Mouse (Mus musculus) Muller cell, postnatal 12 days (primary cell): ENCODE measurements around the gene Sp1.

Source experiments
- DNase-seq: peaks from one replicate; pipeline ENCODE4 v3.0.0-alpha.2; 2015; ENCODE audit errors: inconsistent ontology term

Sp1 gene

GRCm38 (mm10) chr15:102405489-102406195 lies at the start of gene Sp1:
Gene Sp1, plus strand, starts transcription at chr15:102406143.
- peak; percentile 100 for DNase-seq

GRCm38 (mm10) chr15:102356501-102357325 lies 49.2 kb upstream of the Sp1 start:
- no peak for DNase-seq

- DNase-seq = no peak
Measured at GRCm38 (mm10) chr15:102358126-102358525, 47.8 kb upstream of the Sp1 start.

GRCm38 (mm10) chr15:102358834-102359233 lies 47.1 kb upstream of the Sp1 start:
- DNase-seq = no peak

- DNase-seq = peak; percentile 23
Measured at GRCm38 (mm10) chr15:102362648-102363047, 43.3 kb upstream of the Sp1 start.

GRCm38 (mm10) chr15:102364678-102365077 lies 41.3 kb upstream of the Sp1 start:
- no peak for DNase-seq

GRCm38 (mm10) chr15:102366238-102366637 lies 39.7 kb upstream of the Sp1 start:
- DNase-seq = no peak

GRCm38 (mm10) chr15:102366733-102367344 lies 39.1 kb upstream of the Sp1 start, which contains the start of gene Sp7:
Gene Sp7, minus strand, starts transcription at chr15:102367182.
- DNase-seq = peak; percentile 28

GRCm38 (mm10) chr15:102369972-102370371 lies 36.0 kb upstream of the Sp1 start:
- no peak for DNase-seq

GRCm38 (mm10) chr15:102370727-102371126 lies 35.2 kb upstream of the Sp1 start:
- DNase-seq = no peak

GRCm38 (mm10) chr15:102376453-102377162 lies 29.3 kb upstream of the Sp1 start:
- peak; percentile 85 for DNase-seq

GRCm38 (mm10) chr15:102377163-102377543 lies 28.8 kb upstream of the Sp1 start:
- peak; percentile 82 for DNase-seq

GRCm38 (mm10) chr15:102377810-102378262 lies 28.1 kb upstream of the Sp1 start:
- peak; percentile 38 for DNase-seq

- peak; percentile 51 for DNase-seq
Measured at GRCm38 (mm10) chr15:102381575-102381974, 24.4 kb upstream of the Sp1 start.

GRCm38 (mm10) chr15:102383671-102384070 lies 22.3 kb upstream of the Sp1 start:
- no peak for DNase-seq

- DNase-seq = no peak
Measured at GRCm38 (mm10) chr15:102386640-102387039, 19.3 kb upstream of the Sp1 start.

GRCm38 (mm10) chr15:102388942-102389341 lies 17.0 kb upstream of the Sp1 start:
- no peak for DNase-seq

- no peak for DNase-seq
Measured at GRCm38 (mm10) chr15:102392520-102392919, 13.4 kb upstream of the Sp1 start.

- DNase-seq = no peak
Measured at GRCm38 (mm10) chr15:102393584-102394014, 12.3 kb upstream of the Sp1 start.

GRCm38 (mm10) chr15:102395061-102395460 lies 10.9 kb upstream of the Sp1 start:
- DNase-seq = no peak

- no peak for DNase-seq
Measured at GRCm38 (mm10) chr15:102398629-102399028, 7.3 kb upstream of the Sp1 start.
